Mouse (Mus musculus): ENCODE measurements around the gene Gjc1.

Gjc1 gene

GRCm38 (mm10) chr11:102771916-102772714, 47.4 kb downstream of the Gjc1 start:
- no peak for DNase-seq (ENCODE audit: low read depth, low spot score)

DNA sequence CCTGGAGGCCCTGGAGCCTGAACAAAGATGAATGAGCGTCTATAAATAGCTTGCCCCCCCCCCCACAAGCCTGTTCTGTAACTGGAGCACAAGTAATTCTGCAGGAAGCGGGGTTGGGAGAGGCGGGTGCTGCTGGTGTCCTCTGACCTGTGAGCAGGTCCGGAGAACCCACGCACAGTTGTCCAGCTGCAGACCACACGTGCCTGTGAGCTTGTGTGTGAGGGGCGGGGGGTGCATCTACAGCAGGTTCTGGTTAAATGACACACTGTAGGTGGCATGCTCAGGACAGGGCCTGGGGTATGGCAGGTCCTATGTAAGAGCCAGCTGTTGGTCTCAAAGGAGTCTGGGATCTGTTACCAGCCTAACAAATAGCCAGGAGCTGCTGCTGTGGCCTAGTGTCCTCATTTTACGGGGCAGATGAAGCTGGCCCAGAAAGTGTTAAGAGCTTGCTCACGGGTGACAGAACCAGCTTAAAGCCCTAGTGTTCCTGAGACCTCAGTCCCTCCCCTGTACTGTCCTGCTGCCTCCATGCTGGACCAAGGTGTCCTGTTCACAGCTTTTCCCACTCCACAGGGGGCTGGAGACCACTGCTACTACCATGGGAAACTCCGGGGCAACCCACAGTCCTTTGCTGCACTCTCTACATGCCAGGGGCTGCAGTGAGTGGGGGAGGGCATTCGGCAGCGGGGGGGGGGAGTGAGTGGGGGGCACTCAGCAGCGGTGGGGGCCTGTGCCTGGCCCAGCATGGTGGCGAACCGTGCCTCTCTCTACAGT, 48.7 kb downstream of the Gjc1 start:
- DNase-seq (ENCODE audit: low read depth, low spot score) = no peak

DNA sequence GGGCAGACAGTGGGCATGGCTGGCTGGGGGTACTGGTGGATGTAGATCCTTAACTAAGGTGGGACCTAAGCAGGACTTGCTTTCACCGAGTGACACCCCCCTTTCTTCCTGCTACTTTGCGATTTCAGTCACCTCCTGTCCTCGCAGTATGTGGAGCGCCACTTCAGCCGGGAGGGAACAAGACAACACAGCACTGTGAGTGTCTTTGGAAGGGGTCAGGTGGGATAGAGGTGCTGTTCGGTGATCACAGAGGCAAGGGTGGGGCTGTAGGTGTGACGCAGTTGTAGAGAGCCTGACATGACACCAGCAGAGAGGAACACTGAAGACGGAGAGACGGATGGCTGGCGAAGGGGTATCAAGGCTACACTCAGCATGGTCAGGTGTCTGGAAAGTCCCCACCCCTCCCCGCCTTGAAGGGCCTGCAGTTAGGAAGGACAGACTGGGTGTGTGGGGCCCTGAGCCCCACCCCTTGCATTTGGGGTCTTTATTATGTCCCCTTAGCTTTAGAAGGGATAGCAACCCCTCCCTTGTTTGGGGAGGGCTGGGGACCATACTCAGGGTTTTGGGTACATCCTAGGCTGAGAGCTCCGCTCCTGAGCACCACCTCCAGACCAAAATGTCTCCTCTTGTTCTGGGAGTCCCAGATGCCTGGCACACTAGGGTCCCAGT, 49.4 kb downstream of the Gjc1 start:
- DNase-seq (ENCODE audit: low read depth, low spot score) = no peak

- no peak for DNase-seq (ENCODE audit: low read depth, low spot score)
Measured at GRCm38 (mm10) chr11:102769141-102769540, 50.4 kb downstream of the Gjc1 start.

GRCm38 (mm10) chr11:102767055-102767670, 52.3 kb downstream of the Gjc1 start:
- no peak for DNase-seq (ENCODE audit: low read depth, low spot score)

GRCm38 (mm10) chr11:102765416-102765815, 54.1 kb downstream of the Gjc1 start:
- DNase-seq (ENCODE audit: low read depth, low spot score) = no peak

GRCm38 (mm10) chr11:102763009-102763767, 56.3 kb downstream of the Gjc1 start:
- DNase-seq (ENCODE audit: low read depth, low spot score) = peak; percentile 80

GRCm38 (mm10) chr11:102762248-102762647, 57.3 kb downstream of the Gjc1 start:
- DNase-seq (ENCODE audit: low read depth, low spot score) = peak; percentile 39

GRCm38 (mm10) chr11:102761309-102762210, 57.9 kb downstream of the Gjc1 start, which contains the start of gene Adam11:
Gene Adam11, plus strand, starts transcription at chr11:102761439.
- no peak for DNase-seq (ENCODE audit: low read depth, low spot score)

DNA sequence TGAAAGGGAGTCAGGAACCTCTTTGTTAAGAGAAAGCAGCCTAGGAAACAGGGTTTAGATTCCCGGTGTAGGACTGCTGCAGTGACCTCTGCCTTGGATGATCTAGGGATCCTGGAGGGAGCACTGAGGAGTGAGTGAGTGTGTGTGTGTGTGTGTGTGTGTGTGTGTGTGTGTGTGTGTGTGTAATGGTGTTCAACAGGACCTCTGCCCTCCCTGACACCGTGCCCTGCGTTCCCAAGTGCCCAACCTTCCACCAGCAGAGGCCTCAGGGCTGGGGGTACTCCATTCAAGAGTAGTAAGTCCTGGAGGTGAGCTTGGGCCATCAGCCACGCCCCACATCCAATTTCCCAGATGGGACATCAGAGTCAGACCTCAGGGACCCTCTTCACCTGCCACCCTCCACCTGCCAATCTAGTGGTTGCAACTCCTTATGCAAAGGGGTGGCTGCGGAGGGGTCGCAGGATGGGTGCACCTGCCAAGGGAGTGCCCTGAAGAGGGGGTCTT, 58.6 kb downstream of the Gjc1 start:
- peak; percentile 31 for DNase-seq (ENCODE audit: low read depth, low spot score)

DNA sequence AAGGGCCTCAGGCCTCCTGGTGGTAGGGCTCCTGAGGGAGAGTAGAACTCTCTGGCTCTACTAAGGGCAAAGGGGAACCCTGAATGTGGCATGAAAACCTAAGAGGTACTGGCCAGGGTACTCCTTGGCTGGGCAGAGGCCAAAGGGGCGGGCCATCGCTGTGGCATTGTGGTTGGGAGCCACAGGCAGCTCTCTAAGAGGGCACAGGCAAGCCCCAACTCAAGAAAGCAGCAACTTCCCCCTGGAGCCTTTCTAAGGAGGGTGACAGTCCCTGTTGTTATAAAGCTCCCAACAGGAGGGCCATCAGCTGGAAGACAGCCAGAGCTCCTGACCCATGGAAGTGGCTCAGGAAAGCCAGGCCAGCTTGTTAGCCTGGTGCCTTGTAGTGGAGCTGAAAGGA, 60.5 kb downstream of the Gjc1 start:
- no peak for DNase-seq (ENCODE audit: low read depth, low spot score)

- no peak for DNase-seq (ENCODE audit: low read depth, low spot score)
Measured at GRCm38 (mm10) chr11:102755391-102755790, 64.1 kb downstream of the Gjc1 start.

DNA sequence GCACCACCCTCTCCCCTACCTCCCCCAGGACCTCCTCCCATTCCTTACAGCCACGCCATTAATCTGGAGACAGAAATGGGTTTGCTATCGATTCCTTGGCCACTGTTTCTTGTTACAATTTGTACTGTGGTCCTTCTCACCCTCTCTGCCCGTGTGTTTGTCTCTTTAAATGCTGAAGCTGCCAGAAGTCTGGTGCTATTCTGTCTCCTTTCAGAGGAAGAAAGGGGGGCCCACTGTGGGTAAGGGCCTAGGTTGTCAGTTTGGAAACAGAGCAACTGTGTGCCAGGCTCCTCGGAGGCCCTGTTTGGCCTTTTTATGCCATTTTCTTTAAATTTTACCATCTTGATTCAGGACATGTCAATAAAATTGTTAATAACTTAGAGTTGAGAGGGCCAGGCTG, 65.1 kb downstream of the Gjc1 start:
- no peak for DNase-seq (ENCODE audit: low read depth, low spot score)

GRCm38 (mm10) chr11:102753591-102754324, 65.7 kb downstream of the Gjc1 start:
- peak; percentile 47 for DNase-seq (ENCODE audit: low read depth, low spot score)

GRCm38 (mm10) chr11:102752896-102753590, 66.5 kb downstream of the Gjc1 start:
- no peak for DNase-seq (ENCODE audit: low read depth, low spot score)

DNA sequence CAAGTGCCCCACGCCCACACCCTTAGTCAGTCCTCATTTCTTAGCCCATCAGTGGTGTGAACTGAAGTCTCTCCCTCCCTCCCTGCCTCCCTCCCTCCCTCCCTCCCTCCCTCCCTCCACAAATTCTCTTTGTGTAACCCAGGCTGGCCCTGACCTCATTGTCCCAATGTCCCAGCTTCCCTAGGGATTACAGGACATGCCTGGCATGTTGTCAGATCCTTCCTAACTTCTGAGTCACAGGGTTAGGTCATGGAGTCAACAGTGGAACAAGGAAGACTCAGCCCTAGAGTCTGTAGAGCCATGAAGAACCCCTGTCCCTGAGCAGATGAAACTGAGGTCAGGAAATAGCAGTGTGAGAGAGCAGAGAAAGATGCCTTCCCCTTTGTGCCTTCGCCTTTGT, 69.8 kb downstream of the Gjc1 start:
- DNase-seq (ENCODE audit: low read depth, low spot score) = no peak
